Mouse (Mus musculus) ES-CJ7 (cell line): ENCODE results near the gene Acadm.

Experiments
- DNase-seq: peaks from one replicate; pipeline ENCODE4 v3.0.0; 2011; ENCODE audit warnings: low read depth, low spot score

The Acadm gene

GRCm38 (mm10) chr3:153941613-153942012, 2.8 kb downstream of the Acadm start:
- DNase-seq, result peak; percentile 58

DNA sequence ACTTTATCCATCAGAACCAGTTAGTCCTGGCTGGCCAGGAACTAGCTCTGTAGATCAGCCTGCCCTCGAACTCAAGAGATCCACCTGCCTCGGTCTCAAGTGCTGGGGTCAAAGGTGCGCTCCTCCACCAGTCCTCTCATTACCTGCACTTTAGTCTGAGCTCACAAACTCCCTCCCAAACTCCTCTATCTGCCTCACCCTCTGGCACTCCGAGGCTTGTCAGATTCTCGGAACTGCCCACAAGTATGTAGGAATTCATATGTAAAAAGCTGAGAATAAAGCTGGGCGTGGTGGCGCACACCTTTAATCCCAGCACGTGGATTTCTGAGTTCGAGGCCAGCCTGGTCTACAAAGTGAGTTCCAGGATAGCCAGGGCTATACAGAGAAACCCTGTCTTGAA, 3.9 kb downstream of the Acadm start:
- DNase-seq, result peak; percentile 85

GRCm38 (mm10) chr3:153940021-153940420, 4.4 kb downstream of the Acadm start:
- peak; percentile 60 for DNase-seq

- DNase-seq, result peak; percentile 62
These were observed 7.2 kb downstream of the Acadm start for GRCm38 (mm10) chr3:153937116-153937810.

- DNase-seq, result no peak
These were observed 8.6 kb downstream of the Acadm start for GRCm38 (mm10) chr3:153935878-153936277.

- DNase-seq, result no peak
These were observed 12.0 kb downstream of the Acadm start for GRCm38 (mm10) chr3:153932461-153932860.

GRCm38 (mm10) chr3:153929526-153929925, 14.9 kb downstream of the Acadm start:
- no peak for DNase-seq

DNA sequence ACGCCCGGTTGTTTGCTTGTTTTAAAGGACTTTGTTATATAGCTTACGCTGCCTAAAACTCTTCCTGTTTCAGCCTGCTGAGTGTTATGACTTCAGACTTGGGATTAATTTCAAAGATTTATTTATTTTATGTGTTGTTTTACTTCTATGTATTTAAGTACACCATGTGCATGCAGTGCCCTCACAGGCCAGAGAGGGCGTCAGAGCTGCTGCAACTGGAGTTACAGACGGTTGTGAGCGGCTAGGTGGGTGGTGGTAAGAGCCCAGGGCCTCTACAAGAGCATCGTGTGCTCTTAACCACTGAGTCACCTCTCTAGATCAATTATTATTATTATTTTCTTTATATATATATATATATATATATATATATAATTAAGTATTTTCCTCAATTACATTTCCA, 18.1 kb downstream of the Acadm start:
- DNase-seq, result peak; percentile 62

- DNase-seq, result no peak
These were observed 23.1 kb downstream of the Acadm start for GRCm38 (mm10) chr3:153921147-153921910.

DNA sequence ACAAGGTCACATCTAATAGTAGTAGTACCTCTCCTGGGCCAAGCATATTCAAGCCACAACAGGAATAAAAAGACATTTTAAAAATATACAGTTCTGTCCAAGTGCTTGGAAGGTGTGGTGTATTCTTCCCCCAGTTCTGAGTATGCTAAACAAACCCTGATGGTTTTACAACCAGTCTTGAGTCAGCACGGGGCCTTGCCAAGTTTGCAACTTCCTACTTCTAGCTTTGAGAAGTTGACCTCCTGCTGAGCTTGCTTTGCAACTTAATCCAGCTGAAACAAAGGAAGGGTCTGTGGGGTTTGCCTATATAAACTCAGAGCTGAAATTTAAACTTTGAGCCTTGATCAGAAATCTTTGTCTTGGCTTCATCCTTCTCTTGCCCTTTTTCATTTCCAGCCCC, 27.2 kb downstream of the Acadm start:
- DNase-seq, result peak; percentile 96

DNA sequence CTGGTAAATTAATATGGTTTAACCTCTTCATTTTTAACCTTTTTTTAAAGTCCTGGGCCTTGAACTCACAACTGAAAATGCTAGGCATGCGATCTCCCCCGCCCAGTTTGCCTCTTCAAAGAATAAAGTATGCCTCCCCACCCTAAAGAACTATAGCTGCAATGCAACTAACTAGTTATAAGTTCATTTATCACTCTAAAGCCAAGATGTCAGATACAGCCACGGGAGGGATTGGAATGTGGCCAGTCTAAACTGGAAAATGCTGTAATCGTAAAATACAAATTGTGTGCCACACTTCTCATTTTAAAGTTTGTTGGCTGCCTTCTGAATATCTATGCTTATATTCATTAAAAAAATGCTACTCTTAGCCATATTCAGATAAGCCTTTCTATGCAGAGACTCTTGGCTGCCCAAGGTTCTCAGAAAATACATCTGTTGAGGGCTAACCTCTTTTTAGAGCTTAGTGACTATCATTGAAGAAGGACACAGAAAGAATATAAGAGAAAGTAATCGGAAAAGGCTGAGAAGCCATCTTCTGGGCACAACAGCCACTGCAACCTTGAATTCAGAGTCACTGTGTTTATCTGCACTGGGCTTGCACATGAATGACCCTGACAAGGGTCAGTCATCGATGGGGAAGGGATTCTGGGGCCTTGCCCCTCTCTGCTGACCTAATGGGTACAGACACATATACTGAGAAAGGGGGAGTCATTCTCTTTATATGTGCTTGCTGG, 30.8 kb downstream of the Acadm start:
- DNase-seq, result no peak

GRCm38 (mm10) chr3:153912546-153913509, 31.6 kb downstream of the Acadm start, which contains the start of gene Rabggtb:
TSS of gene Rabggtb (minus strand) at chr3:153913009.
- peak; percentile 94 for DNase-seq

GRCm38 (mm10) chr3:153911882-153912440, 32.5 kb downstream of the Acadm start:
- no peak for DNase-seq

- DNase-seq, result no peak
These were observed 33.1 kb downstream of the Acadm start for GRCm38 (mm10) chr3:153911197-153911881.

DNA sequence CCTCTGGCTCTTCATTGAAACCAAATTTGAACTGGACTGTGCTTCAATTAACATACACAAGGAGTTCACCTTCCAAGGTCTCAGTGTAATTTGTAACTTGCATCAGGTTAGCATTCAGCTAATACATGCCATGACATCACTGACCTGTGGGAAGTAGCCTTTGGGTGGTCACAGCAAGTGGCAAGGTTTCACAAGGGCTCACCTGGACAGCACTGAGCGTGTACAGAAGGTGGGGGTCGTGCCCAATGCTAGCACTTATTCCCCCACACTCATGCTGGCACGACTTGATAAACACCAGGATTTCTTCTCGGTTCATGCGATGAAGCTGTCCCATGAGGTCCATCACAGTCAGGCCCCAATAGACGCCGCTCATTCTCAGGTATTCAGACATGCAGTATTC, 33.9 kb downstream of the Acadm start:
- DNase-seq, result peak; percentile 33

DNA sequence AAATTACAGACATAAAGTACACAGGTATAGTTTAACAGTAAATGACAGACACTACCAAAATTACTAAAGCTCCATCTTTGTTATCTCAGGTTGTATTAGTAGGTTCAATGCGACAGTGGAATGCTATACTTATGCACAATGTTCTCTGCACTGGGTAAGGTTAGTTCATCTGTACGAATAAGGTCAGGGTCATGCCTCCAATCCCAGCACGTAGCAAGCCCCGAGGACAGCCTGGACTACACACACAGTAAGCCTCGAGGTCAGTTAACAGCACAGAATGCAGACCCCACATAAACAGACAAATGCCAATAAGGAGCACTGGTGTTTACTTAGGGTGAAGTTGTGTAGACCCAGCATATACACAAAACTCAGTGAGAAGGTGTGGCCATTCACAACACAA, 35.5 kb downstream of the Acadm start:
- no peak for DNase-seq

GRCm38 (mm10) chr3:153906136-153906871, 38.1 kb downstream of the Acadm start, which contains the start of gene Msh4:
TSS of gene Msh4 (minus strand) at chr3:153906138.
- DNase-seq, result peak; percentile 40

DNA sequence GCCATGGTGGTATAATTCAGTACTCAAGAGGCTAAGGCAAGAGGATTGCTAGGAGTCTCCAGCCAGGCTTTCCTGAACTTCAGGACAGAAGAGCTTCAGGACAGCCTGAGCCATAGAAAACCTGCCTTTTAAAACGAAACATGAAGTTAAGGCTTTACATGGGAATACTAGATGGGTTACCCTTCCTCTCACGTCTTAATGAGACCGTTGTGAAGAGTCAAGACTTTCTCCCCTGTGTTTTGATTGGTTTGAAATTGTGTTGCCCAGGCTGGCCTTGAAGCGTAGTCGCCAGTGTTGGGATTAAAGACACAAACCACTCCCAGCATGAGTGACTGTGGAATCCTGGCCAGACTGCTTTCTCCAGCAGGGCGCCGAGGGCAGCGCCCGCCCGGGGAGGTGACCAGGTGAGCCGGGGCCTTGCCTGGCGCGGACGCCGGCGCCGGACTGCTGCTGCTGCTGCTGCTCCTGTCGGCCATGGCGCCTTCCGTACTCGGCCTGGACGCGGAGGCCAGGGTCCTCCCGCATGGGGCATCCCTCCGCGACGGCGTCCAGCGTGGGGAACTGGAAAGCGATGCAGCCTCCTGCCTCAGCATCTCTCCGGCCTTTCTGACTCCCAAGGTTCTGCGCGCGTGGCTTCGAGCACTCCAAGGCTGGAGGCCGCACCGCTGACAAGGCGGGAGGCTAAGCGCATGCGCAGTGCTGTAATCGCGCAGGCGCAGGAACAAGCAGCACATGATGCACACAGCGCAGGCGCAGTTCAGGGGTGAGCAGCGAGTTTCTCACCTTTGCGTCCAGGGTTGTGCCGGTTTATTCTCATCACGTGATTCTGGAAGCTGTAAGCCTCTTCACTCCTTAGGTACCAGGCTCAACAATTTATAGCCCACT, 38.9 kb downstream of the Acadm start:
- DNase-seq, result peak; percentile 97
